Comparison of ENCODE assay signal across 17 mouse cellular contexts in the genomic region with DNA sequence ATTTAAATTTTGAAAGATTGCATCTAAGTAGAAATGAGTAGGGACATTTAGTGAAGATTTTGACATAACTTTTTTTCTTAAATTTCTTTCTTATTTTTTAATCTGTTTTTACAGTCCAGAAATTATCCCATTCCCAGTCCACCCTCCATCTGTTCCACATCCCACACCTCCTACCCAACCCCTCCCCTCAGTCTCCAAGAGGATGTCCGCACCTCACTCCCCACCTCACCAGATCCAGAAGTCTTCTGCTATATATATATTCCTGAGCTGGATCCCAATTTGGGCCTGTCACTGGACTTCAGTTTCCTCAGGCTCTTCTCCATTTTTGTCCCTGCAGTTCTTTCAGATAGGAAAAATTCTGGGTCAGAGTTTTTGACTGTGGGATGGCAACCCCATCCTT.
"Had no signal": no experiment of that assay in that cellular context is flagged by ENCODE, and none has a peak within 500 bp of the region (broad histone marks: within the 10 kb centered on the region; RNA-seq: fewer than 3 reads in every experiment).

No protein-coding gene starts in this region.

- H3K36me3 ChIP-seq: neural tube, embryonic 12.5 days; neural tube, embryonic 13.5 days; neural tube, embryonic 15.5 days; stomach, embryonic 15.5 days had no signal

- H3K9ac ChIP-seq: neural tube, embryonic 12.5 days; neural tube, embryonic 13.5 days; neural tube, embryonic 15.5 days; stomach, embryonic 15.5 days had no signal

- DNase-seq: retina, postnatal 1 day; right cerebral cortex, adult 18-20 months; right cerebral cortex, postnatal 14 days; right cerebral cortex, postnatal 25 days; right cerebral cortex, postnatal 4 days; spleen, adult 18-20 months; thymus, adult 18-20 months; thymus, adult 2 months; thymus, postnatal 14 days; thymus, postnatal 25 days; thymus, postnatal 36 days; thymus, postnatal 4 days had no signal

- H3K27ac ChIP-seq: neural tube, embryonic 12.5 days; neural tube, embryonic 13.5 days; neural tube, embryonic 15.5 days; stomach, embryonic 15.5 days; stomach, postnatal 0 days had no signal

- H3K4me3 ChIP-seq: neural tube, embryonic 12.5 days; neural tube, embryonic 13.5 days; neural tube, embryonic 15.5 days; stomach, embryonic 15.5 days had no signal

- H3K4me2 ChIP-seq: neural tube, embryonic 12.5 days; neural tube, embryonic 13.5 days; neural tube, embryonic 15.5 days; stomach, embryonic 15.5 days had no signal

- H3K9me3 ChIP-seq: neural tube, embryonic 12.5 days; neural tube, embryonic 13.5 days; neural tube, embryonic 15.5 days; stomach, embryonic 15.5 days had no signal

- H3K27me3 ChIP-seq: neural tube, embryonic 12.5 days; neural tube, embryonic 13.5 days; neural tube, embryonic 15.5 days; stomach, embryonic 15.5 days had no signal

- H3K4me1 ChIP-seq: neural tube, embryonic 12.5 days; neural tube, embryonic 13.5 days; neural tube, embryonic 15.5 days; stomach, embryonic 15.5 days had no signal
